Mouse (Mus musculus) olfactory bulb, adult 2 months (tissue): ENCODE data around the gene Kcnk13.

Experiments
- CTCF ChIP-seq: fragments of 200-500 bp; IDR thresholded peaks from 2 replicates; pipeline ENCODE4 v1.5.1; 2012; ENCODE audit warnings: low read depth, mild to moderate bottlenecking, low read length, moderate library complexity; ENCODE audit not compliant: insufficient read depth
- POLR2A ChIP-seq: fragments of 200-500 bp; IDR thresholded peaks from 2 replicates; pipeline ENCODE4 v1.6.1; 2012; ENCODE audit warnings: mild to moderate bottlenecking, low read depth, low read length, moderate library complexity; ENCODE audit not compliant: insufficient read depth

GRCm38 (mm10) chr12:99952928-99953327 is 11.4 kb upstream of the Kcnk13 start:
- 0 out of 2 replicates have a peak, but pooled peaks have one; percentile 44 for TF ChIP-seq CTCF
- TF ChIP-seq POLR2A, result no peak
